Mouse (Mus musculus) MEL (cell line): ENCODE results near the gene Tubg1. TPM values are rescaled to one million over a fixed set of nuclear protein-coding genes. Genes with fewer than 3 reads are reported as not detected.
A peak's percentile ranks its signal among the peaks of the same experiment; 100 is the strongest.

Experiments
- DNase-seq: peaks from one replicate; pipeline ENCODE4 v3.0.0; 2011; ENCODE audit warnings: low read depth, low spot score
- H3K27ac ChIP-seq: 2 replicates; pipeline ENCODE4 v1.5.1; 2012; ENCODE audit warnings: low read depth, mild to moderate bottlenecking, control low read depth, low read length, moderate library complexity; ENCODE audit not compliant: control insufficient read depth
- H3K27me3 ChIP-seq, 2 experiments: fragments of 150-350 bp in 1 of 2; sonication (generic) in 1 of 2; 2 replicates each; pipeline ENCODE4 v1.6.1; 2012; ENCODE audit warnings: low read length in 2 of 2, mild to moderate bottlenecking in 2 of 2, improper control_type of control experiment in 1 of 2, moderate library complexity in 1 of 2; ENCODE audit not compliant: insufficient read depth in 2 of 2, control insufficient read depth in 1 of 2
- H3K36me3 ChIP-seq, 2 experiments: 2 replicates each; pipeline ENCODE4 v1.6.1; 2012 to 2014; ENCODE audit warnings: low read length in 2 of 2, improper control_type of control experiment in 1 of 2, inconsistent platforms in 1 of 2, mild to moderate bottlenecking in 1 of 2; ENCODE audit not compliant: insufficient read depth in 2 of 2, control insufficient read depth in 1 of 2
- H3K4me1 ChIP-seq, 2 experiments: fragments of 150-350 bp in 1 of 2; sonication (generic) in 1 of 2; 2 replicates each; pipeline ENCODE4 v1.6.1; 2012; ENCODE audit warnings: low read length in 2 of 2, improper control_type of control experiment in 1 of 2, mild to moderate bottlenecking in 1 of 2; ENCODE audit not compliant: insufficient read depth in 2 of 2, control insufficient read depth in 1 of 2
- H3K4me3 ChIP-seq, 2 experiments: fragments of 150-350 bp in 1 of 2; sonication (generic) in 1 of 2; 2 replicates each; pipeline ENCODE4 v1.5.1; 2012; ENCODE audit warnings: low read depth in 2 of 2, low read length in 2 of 2, mild to moderate bottlenecking in 2 of 2, moderate library complexity in 2 of 2, control low read depth in 1 of 2, improper control_type of control experiment in 1 of 2; ENCODE audit not compliant: control insufficient read depth in 1 of 2, insufficient read depth in 1 of 2
- H3K79me2 ChIP-seq: 2 replicates; pipeline ENCODE4 v1.6.1; 2012; ENCODE audit warnings: mild to moderate bottlenecking, low read length, moderate library complexity; ENCODE audit not compliant: control insufficient read depth, poor library complexity, insufficient read depth
- H3K9ac ChIP-seq: 2 replicates; pipeline ENCODE4 v1.6.1; 2012; ENCODE audit warnings: low read depth, mild to moderate bottlenecking, control low read depth, low read length, moderate library complexity; ENCODE audit not compliant: control insufficient read depth, poor library complexity, severe bottlenecking
- H3K9me3 ChIP-seq: fragments of 150-350 bp; sonication (generic); replicated peaks from 2 replicates; pipeline ENCODE4 v1.6.1; 2012; ENCODE audit warnings: mild to moderate bottlenecking, low read length, improper control_type of control experiment, moderate library complexity; ENCODE audit not compliant: insufficient read depth
- BHLHE40 ChIP-seq: IDR thresholded peaks from 2 replicates; pipeline ENCODE4 v1.6.1; 2012; ENCODE audit warnings: low read depth, mild to moderate bottlenecking, inconsistent platforms, low read length, improper control_type of control experiment, borderline replicate concordance
- CTCF ChIP-seq, 3 experiments: IDR thresholded peaks in 2 of 3; conservative IDR thresholded peaks in 1 of 3; 2 replicates each; pipeline ENCODE4 v1.5.1; 2011 to 2012; ENCODE audit warnings: low read length in 3 of 3, low read depth in 2 of 3, mild to moderate bottlenecking in 2 of 3, improper control_type of control experiment in 1 of 3, inconsistent platforms in 1 of 3, mixed read lengths in 1 of 3, moderate library complexity in 1 of 3; ENCODE audit not compliant: control insufficient read depth in 1 of 3, insufficient read depth in 1 of 3, poor library complexity in 1 of 3, severe bottlenecking in 1 of 3
- E2F4 ChIP-seq: IDR thresholded peaks from 2 replicates; pipeline ENCODE4 v1.6.1; 2011; ENCODE audit warnings: low read depth, low read length, improper control_type of control experiment, borderline replicate concordance
- EP300 ChIP-seq, 2 experiments: IDR thresholded peaks; 2 replicates each; pipeline ENCODE4 v1.6.1; 2011; ENCODE audit warnings: improper control_type of control experiment in 2 of 2, low read length in 2 of 2, low read depth in 1 of 2, mild to moderate bottlenecking in 1 of 2
- GATA1 ChIP-seq: IDR thresholded peaks from 2 replicates; pipeline ENCODE4 v1.6.1; 2011; ENCODE audit warnings: low read depth, low read length, improper control_type of control experiment
- HCFC1 ChIP-seq: IDR thresholded peaks from 2 replicates; pipeline ENCODE4 v1.6.1; 2012; ENCODE audit warnings: low read depth, mild to moderate bottlenecking, inconsistent platforms, low read length, improper control_type of control experiment, moderate library complexity
- MYC ChIP-seq: IDR thresholded peaks from 2 replicates; pipeline ENCODE4 v1.6.1; 2011; ENCODE audit warnings: low read depth, mild to moderate bottlenecking, low read length, improper control_type of control experiment, moderate library complexity
- POLR2AphosphoS5 ChIP-seq: IDR thresholded peaks from 2 replicates; pipeline ENCODE4 v1.6.1; 2012; ENCODE audit warnings: low read depth, borderline replicate concordance, mild to moderate bottlenecking, inconsistent platforms, low read length, moderate library complexity, mixed read lengths
- RAD21 ChIP-seq: IDR thresholded peaks from 2 replicates; pipeline ENCODE4 v1.6.1; 2011; ENCODE audit warnings: mild to moderate bottlenecking, low read depth, low read length, improper control_type of control experiment
- SIN3A ChIP-seq: IDR thresholded peaks from 2 replicates; pipeline ENCODE4 v1.6.1; 2012; ENCODE audit warnings: low read length, improper control_type of control experiment, inconsistent platforms
- SMC3 ChIP-seq: IDR thresholded peaks from 2 replicates; pipeline ENCODE4 v1.6.1; 2011; ENCODE audit warnings: low read depth, low read length, improper control_type of control experiment
- UBTF ChIP-seq: IDR thresholded peaks from 2 replicates; pipeline ENCODE4 v1.6.1; 2012; ENCODE audit warnings: low read depth, mild to moderate bottlenecking, inconsistent platforms, low read length, improper control_type of control experiment, moderate library complexity, borderline replicate concordance; ENCODE audit not compliant: insufficient read depth
- USF2 ChIP-seq, 2 experiments: IDR thresholded peaks; 2 replicates each; pipeline ENCODE4 v1.6.1; 2011 to 2012; ENCODE audit warnings: improper control_type of control experiment in 2 of 2, low read length in 2 of 2, borderline replicate concordance in 1 of 2, inconsistent platforms in 1 of 2, low read depth in 1 of 2, mild to moderate bottlenecking in 1 of 2; ENCODE audit not compliant: insufficient read depth in 1 of 2
- ZC3H11A ChIP-seq: IDR thresholded peaks from 2 replicates; pipeline ENCODE4 v1.6.1; 2012; ENCODE audit warnings: low read depth, mild to moderate bottlenecking, inconsistent platforms, low read length, improper control_type of control experiment
- polyA plus RNA-seq, 2 experiments: library from polyadenylated mRNA; stranded (reverse) in 1 of 2; unstranded in 1 of 2; fragments of >175 nt in 1 of 2; fragments of >200 nt in 1 of 2; gene quantifications; 2 replicates each; pipeline versions ENCODE4 v1.2.1 to v1.2.4; 2012; ENCODE audit warnings: low replicate concordance in 2 of 2, low read depth in 1 of 2; ENCODE audit not compliant: insufficient read length in 2 of 2, insufficient read depth in 1 of 2, missing spikeins in 1 of 2
- total RNA-seq: library from RNA; depleted of rRNA; stranded (reverse); fragments of 300-350 nt; gene quantifications from 2 replicates; pipeline ENCODE4 v1.2.3, GENCODE M21; 2012

Tubg1 gene
- total and polyA plus RNA-seq, 3 experiments = 60.0 to 183 (median 125) TPM

DNA sequence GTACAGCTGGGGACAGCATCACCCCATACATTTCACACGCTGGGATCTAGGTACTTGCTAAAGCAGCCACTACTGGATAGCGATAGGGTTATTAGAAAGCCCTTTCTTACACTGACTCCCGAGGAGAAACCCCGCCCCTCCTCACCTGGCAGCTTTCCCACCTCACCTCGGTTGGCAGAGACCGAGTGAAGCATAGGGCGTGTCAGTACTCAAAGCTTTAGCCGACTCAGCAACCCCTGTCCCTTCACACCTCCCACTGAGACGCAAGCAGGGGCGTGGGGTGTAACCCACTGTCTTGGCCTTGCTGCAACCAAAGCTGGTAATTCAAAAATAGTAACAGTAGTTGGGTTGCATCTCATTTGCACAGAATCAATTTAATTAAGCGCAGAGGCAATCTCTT, 53.4 kb downstream of the Tubg1 start:
- TF ChIP-seq BHLHE40 (no peak), GATA1 (no peak), RAD21 (no peak), USF2 (IDR thresholded peaks at IDR 0.05; ENCODE audit: borderline replicate concordance in 1 of 2, insufficient read depth in 1 of 2, low read depth in 1 of 2, low read length in 2 of 2) (no peak), EP300 (IDR thresholded peaks at IDR 0.05; ENCODE audit: low read depth in 1 of 2, low read length in 2 of 2) (no peak), MYC (no peak)
- no peak overlapping the region for H3K4me3 ChIP-seq
- H3K27ac ChIP-seq = no peak overlapping the region
- H3K9ac ChIP-seq = no peak overlapping the region
- peaks cover 0 to 19% of the 10 kb centered on the region in 2 experiments; a peak in 2 of 4 replicates for H3K4me1 ChIP-seq
- peaks cover 0 to 6% of the 10 kb centered on the region in 2 experiments; a peak in 2 of 4 replicates for H3K36me3 ChIP-seq
- no peaks in the 10 kb centered on the region for H3K9me3 ChIP-seq
- H3K79me2 ChIP-seq = no peaks in the 10 kb centered on the region; the same call in 1 of the 2 replicates
- peaks cover 0 to 4% of the 10 kb centered on the region in 2 experiments; a peak in 2 of 4 replicates for H3K27me3 ChIP-seq
- DNase-seq = no peak

DNA sequence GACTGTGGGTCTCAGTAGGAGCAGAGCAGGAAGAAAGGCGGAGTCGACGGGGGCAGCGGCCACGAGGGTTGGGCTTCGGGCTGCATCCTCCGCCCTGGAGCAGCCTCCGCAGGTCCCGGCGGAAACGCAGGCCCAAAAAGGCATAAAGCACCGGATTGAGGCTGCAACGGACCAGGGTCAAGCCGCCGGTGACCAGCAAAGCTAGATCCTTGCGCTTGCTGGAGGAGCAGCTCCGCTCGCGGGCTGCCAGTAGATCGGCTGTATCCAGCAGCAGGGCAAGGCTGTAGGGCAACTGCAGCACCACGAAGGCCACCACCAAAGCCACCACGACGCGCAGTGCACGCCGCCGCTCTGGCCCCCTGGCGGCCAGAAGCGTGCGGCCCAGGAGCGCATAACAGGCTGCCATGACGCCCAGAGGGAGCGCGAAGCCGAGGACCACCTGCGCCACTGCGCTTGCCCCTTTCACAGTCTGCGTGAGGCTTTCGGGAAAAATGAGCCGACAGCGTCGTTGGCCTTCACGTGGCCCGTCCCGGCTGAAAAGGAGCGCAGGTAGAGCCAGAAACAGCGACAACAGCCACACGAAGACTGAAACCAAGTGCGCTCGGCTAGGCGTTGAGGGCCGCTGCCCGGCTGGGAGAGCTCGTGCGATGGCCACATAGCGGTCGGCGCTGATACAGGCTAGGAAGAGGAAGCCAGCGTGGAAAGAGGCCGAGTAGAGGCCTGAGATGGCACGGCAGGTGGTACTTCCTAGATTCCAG, 54.1 kb downstream of the Tubg1 start:
- peaks cover 0 to 6% of the 10 kb centered on the region in 2 experiments; a peak in 2 of 4 replicates for H3K36me3 ChIP-seq
- H3K9ac ChIP-seq = no peak overlapping the region
- peaks cover 0 to 4% of the 10 kb centered on the region in 2 experiments; a peak in 2 of 4 replicates for H3K27me3 ChIP-seq
- DNase-seq = peak; percentile 54
- no peaks in the 10 kb centered on the region for H3K9me3 ChIP-seq
- H3K4me3 ChIP-seq = no peak overlapping the region
- no peak overlapping the region for H3K27ac ChIP-seq
- H3K4me1 ChIP-seq = peaks cover 0 to 19% of the 10 kb centered on the region in 2 experiments; a peak in 2 of 4 replicates
- TF ChIP-seq CTCF (IDR thresholded peaks at IDR 0.05 in 2 of 3, conservative IDR thresholded peaks at IDR 0.05 in 1 of 3; ENCODE audit: control insufficient read depth in 1 of 3, insufficient read depth in 1 of 3, low read depth in 2 of 3, low read length in 3 of 3, poor library complexity in 1 of 3, severe bottlenecking in 1 of 3) (peak; percentile 23 to 72 (median 67); a peak in 4 of 6 replicates), UBTF (no peak), SIN3A (no peak), E2F4 (no peak), POLR2AphosphoS5 (no peak), HCFC1 (no peak), SMC3 (peak; percentile 72), ZC3H11A (0 out of 2 replicates have a peak, but pooled peaks have one; percentile 2)
- no peaks in the 10 kb centered on the region; the same call in 1 of the 2 replicates for H3K79me2 ChIP-seq
